Mouse (Mus musculus) G1E (cell line): ENCODE measurements around the gene Zbtb43. TPM values are rescaled to one million over a fixed set of nuclear protein-coding genes. Genes with fewer than 3 reads are reported as not detected.
A peak's percentile ranks its signal among the peaks of the same experiment; 100 is the strongest.

ENCODE experiments used
- ATAC-seq: 2 replicates; pipeline ENCODE4 v1.8.0; 2016; ENCODE audit warnings: mild to moderate bottlenecking; ENCODE audit not compliant: insufficient number of reproducible peaks, poor library complexity, low FRiP score, severe bottlenecking; ENCODE audit errors: extremely low read depth
- DNase-seq: peaks from one replicate; pipeline ENCODE4 v3.0.0; 2012; ENCODE audit warnings: low spot score
- H3K27me3 ChIP-seq: 2 replicates; pipeline ENCODE4 v1.6.1; 2012; ENCODE audit warnings: mild to moderate bottlenecking, low read length, inconsistent platforms; ENCODE audit not compliant: insufficient read depth
- H3K36me3 ChIP-seq: replicated peaks from 2 replicates; pipeline ENCODE3; 2012; ENCODE audit warnings: mild to moderate bottlenecking, inconsistent platforms
- H3K4me1 ChIP-seq: 2 replicates; pipeline ENCODE4 v1.6.1; 2012; ENCODE audit warnings: low read depth, low read length, inconsistent platforms, mixed read lengths; ENCODE audit not compliant: insufficient read depth
- H3K4me3 ChIP-seq: 2 replicates; pipeline ENCODE4 v1.5.1; 2012; ENCODE audit warnings: low read depth, mild to moderate bottlenecking, inconsistent platforms, low read length, moderate library complexity, mixed read lengths
- H3K9me3 ChIP-seq: replicated peaks from 2 replicates; pipeline ENCODE4 v1.6.1; 2012; ENCODE audit warnings: inconsistent platforms
- CTCF ChIP-seq: IDR thresholded peaks from 2 replicates; pipeline ENCODE4 v1.5.1; 2012; ENCODE audit warnings: low read depth, low read length, inconsistent platforms, mixed read lengths
- GATA1 ChIP-seq: IDR thresholded peaks from 2 replicates; pipeline ENCODE4 v1.6.1; 2012; ENCODE audit warnings: borderline replicate concordance, low read length, inconsistent platforms, mixed read lengths
- GATA2 ChIP-seq: IDR thresholded peaks from 2 replicates; pipeline ENCODE4 v1.6.1; 2012; ENCODE audit warnings: low read depth, low read length, inconsistent platforms, borderline replicate concordance
- POLR2AphosphoS5 ChIP-seq: IDR thresholded peaks from 2 replicates; pipeline ENCODE4 v1.6.1; 2012; ENCODE audit warnings: low read depth, low read length, inconsistent platforms; ENCODE audit not compliant: insufficient replicate concordance
- TAL1 ChIP-seq: conservative IDR thresholded peaks from 2 replicates; pipeline ENCODE4 v1.6.1; 2012; ENCODE audit warnings: low read depth, low read length, inconsistent platforms, mixed read lengths
- polyA plus RNA-seq: library from polyadenylated mRNA; stranded (reverse); fragments of >175 nt; gene quantifications from 2 replicates; pipeline ENCODE4 v1.2.3, GENCODE M21; 2012
- total RNA-seq, 2 experiments: library from RNA; stranded (forward) in 1 of 2; stranded (reverse) in 1 of 2; fragments of 200-1000 nt in 1 of 2; fragments of >200 nt in 1 of 2; fragmentation: Nextera tagmentation in 1 of 2; gene quantifications; 2 replicates each; pipeline ENCODE4 v1.2.3; 2014 to 2017

Gene Zbtb43
- total and polyA plus RNA-seq, 3 experiments = 3.6 to 22.6 (median 13.2) TPM

DNA sequence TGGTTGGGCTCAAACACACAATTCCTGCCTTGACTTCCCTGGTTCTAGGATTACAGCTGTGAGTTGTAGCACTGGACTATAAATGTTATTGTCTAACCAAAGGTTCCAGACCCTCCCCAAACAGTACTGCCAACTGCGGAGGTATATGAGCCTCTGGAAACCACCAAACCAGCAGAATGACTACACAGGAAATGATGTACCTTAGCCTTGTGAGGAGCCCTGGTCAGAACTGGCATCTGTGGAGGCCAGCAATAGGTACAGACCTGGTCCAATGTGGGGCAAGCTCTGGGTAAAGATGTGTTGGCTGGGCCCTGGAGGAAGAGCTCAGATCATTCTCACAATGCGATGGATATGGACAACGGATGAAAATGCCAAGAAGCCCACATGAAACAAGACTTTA lies 23.7 kb upstream of the Zbtb43 start:
- Histone ChIP-seq H3K4me3 (no peak overlapping the region), H3K9me3 (no peaks in the 10 kb centered on the region), H3K4me1 (no peaks in the 10 kb centered on the region), H3K36me3 (no peaks in the 10 kb centered on the region), H3K27me3 (peaks cover 13% of the 10 kb centered on the region; the same call in 1 of the 2 replicates)
- TF ChIP-seq CTCF (no peak), GATA2 (no peak), TAL1 (no peak), GATA1 (no peak), POLR2AphosphoS5 (no peak)
- no peak for DNase-seq
- ATAC-seq = no peak

DNA sequence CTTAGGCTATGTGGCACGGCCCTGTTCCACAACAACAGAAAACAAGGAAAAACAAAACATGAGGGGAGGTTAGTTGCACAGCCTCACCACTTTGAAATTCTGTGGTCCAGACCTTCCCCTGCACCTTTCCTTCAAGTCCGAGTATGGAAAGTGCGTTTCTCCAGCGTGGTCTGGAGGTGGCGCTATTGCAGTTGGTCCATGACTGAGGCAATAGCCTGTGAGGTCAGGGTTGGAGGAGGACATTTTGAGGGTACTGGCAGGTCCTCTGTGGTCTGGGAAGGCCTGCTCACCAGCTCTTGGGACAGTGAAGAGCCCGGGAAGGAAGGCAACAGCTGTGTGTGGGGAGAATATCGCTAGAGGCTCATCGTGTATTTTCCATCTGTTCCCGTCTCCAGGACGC lies 21.2 kb upstream of the Zbtb43 start:
- Histone ChIP-seq H3K27me3 (peaks cover 11% of the 10 kb centered on the region; the same call in 1 of the 2 replicates), H3K9me3 (no peaks in the 10 kb centered on the region), H3K4me1 (no peaks in the 10 kb centered on the region), H3K36me3 (no peaks in the 10 kb centered on the region), H3K4me3 (no peak overlapping the region)
- DNase-seq = no peak
- ATAC-seq = no peak
- TF ChIP-seq TAL1 (no peak), POLR2AphosphoS5 (no peak), GATA2 (no peak), GATA1 (no peak)

DNA sequence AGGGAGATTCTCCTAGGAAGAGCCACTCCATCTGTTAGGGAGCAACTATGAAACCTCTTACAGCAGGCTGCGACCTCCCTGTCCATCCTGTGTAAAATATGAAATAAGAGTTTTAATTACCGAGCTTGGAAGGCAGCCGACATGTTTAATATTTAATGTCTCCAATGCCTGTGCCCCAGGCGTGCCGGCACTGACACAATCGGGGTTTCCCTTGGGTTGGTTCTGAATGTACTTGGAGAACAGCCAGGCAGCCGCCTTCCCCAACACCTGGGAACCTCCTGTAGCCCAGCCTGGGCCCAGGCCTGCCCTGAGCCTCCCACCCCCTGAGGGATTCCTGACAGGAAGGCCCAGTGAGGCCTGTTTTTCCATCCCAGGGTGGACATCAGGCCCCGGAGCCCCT lies 19.0 kb upstream of the Zbtb43 start:
- Histone ChIP-seq H3K27me3 (peaks cover 18% of the 10 kb centered on the region), H3K9me3 (no peaks in the 10 kb centered on the region), H3K4me3 (no peak overlapping the region), H3K36me3 (no peaks in the 10 kb centered on the region), H3K4me1 (no peaks in the 10 kb centered on the region)
- TF ChIP-seq GATA1 (no peak), POLR2AphosphoS5 (no peak), TAL1 (no peak), GATA2 (no peak)
- ATAC-seq (no peak), DNase-seq (no peak)

DNA sequence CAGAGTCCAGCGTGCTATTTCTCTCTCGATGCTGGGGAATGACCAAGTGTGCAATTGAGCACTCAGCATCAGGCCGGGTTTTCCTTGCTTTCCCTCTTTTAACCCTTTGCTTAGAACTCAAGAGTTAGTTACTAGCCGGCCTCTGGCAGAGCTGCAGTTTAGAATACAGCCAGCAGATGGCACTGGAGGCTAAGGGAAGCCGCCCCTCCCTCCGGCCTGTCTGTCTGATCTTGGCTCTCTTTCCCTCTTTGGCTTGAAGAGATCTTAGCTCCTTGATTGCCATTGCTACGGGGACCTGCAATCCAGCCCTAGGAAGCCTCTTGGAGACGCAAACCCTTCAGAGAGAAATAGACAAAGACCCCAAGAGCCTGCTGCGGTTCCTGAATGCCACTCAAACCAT lies 18.5 kb upstream of the Zbtb43 start:
- H3K36me3 ChIP-seq = no peaks in the 10 kb centered on the region
- H3K4me1 ChIP-seq = no peaks in the 10 kb centered on the region
- no peaks in the 10 kb centered on the region for H3K9me3 ChIP-seq
- DNase-seq = peak; percentile 64
- TF ChIP-seq TAL1 (no peak), CTCF (peak; percentile 76)
- no peak overlapping the region for H3K4me3 ChIP-seq
- peaks cover 22% of the 10 kb centered on the region for H3K27me3 ChIP-seq
- no peak for ATAC-seq

DNA sequence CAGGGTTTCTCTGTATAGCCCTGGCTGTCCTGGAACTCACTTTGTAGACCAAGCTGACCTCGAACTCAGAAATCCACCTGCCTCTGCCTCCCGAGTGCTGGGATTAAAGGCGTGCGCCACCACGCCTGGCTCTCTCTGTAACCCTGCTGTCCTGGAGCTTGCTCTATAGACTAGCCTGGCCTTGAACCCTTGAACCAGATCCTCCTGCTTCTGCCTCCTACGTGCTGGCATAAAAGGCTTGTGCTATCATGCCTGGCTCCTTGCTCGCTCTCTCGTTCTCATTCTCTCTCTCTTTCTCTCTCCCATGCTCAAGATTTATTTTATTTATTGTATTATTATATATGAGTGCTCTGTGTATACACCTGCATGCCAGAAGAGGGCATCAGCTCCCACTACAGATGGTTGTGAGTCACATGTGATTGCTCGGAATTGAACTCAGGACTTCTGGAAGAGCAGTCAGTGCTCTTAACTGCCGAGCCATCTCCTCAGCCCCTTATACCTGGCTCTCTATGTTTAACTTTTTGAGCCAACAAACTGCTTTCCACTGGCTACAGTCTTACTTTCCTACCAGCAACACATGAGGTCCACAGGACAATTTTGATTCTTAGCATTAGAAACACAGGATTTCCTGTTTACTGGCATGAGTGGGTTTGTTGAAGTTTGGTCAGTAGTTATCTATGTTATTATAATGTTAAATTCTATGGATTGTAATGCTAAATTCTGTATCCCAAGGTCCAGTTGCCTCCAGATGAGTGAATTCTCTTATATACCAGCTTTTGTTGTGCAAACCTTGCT lies 9.8 kb upstream of the Zbtb43 start:
- TF ChIP-seq GATA2 (no peak), POLR2AphosphoS5 (no peak), CTCF (no peak), GATA1 (no peak), TAL1 (no peak)
- no peaks in the 10 kb centered on the region for H3K36me3 ChIP-seq
- H3K4me1 ChIP-seq = no peaks in the 10 kb centered on the region
- ATAC-seq (no peak), DNase-seq (no peak)
- no peaks in the 10 kb centered on the region for H3K9me3 ChIP-seq
- no peak overlapping the region for H3K4me3 ChIP-seq
- peaks cover 45% of the 10 kb centered on the region for H3K27me3 ChIP-seq

DNA sequence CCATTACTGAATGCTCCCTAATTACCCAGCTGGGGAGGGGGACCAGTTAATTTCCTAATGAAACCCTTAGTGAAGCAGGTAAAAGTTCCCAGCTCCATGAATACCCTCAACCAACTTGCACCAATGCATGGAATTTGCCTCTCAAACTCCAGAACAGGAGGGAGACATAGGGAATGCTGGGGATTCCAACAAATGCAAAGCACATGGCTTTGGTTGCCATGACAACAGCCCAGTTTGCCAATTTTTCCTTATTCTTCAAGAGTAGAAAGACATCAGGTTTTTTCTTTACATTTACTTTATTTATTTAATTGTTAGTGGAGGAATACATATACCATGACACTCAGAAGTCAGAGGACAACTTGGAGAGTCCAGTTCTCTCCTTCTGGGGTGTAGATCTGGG lies 7.6 kb upstream of the Zbtb43 start:
- ATAC-seq (no peak), DNase-seq (no peak)
- peaks cover 2% of the 10 kb centered on the region; the same call in 1 of the 2 replicates for H3K4me1 ChIP-seq
- H3K27me3 ChIP-seq = peaks cover 37% of the 10 kb centered on the region
- no peak overlapping the region for H3K4me3 ChIP-seq
- TF ChIP-seq GATA2 (no peak), CTCF (no peak), TAL1 (no peak), POLR2AphosphoS5 (no peak)
- H3K9me3 ChIP-seq = no peaks in the 10 kb centered on the region
- no peaks in the 10 kb centered on the region for H3K36me3 ChIP-seq
